Mouse (Mus musculus): Measurements from ENCODE around the gene Cpn2. TPM values are rescaled to one million over a fixed set of nuclear protein-coding genes. Genes with fewer than 3 reads are reported as not detected.

Cpn2 gene
- polyA plus RNA-seq, 1 experiment from 2014 or later = not detected

DNA sequence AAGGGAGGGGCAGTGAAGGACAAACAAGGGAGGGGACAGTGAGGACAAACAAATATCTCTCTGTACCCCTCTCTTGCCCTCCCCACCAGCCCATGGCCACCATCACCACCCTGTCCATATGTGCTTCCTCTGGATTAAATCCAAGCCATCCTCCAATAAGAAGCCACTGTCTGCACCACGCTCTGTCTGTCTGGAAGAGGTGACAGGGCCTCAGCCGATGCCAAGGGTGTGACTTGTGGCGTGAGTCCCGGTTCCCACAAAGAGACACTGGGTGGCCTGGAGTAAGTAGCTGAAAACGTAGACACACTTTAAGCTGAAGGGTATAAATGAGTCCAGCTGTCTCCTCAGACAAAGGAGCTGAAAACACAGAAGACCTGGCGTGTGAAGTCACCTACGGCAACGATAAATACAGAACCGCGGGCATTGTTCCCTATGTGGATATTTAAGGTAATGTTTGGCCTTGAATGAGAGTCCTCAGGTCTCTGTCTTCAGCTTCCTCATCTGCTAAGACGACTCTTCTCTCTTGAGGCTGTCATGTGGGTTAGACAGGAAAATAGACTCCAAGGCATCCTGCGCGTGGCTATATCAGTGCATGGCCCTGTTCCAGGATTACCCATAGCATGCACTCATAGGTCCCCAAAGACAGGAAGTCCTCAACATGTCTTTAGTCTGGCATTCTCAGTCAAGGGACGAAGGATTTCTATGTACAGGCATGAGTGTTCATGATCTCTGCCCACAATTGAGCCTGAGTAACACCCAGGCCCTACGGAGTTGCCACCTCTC, 8.4 kb upstream of the Cpn2 start:
- H3K27ac ChIP-seq = no peak overlapping the region
- no peaks in the 10 kb centered on the region for H3K9me3 ChIP-seq
- 80% methylated on average over 15 of the region's 15 CpGs for WGBS
- H3K36me3 ChIP-seq = no peaks in the 10 kb centered on the region
- ATAC-seq (ENCODE audit: low FRiP score, low read depth) = no peak
- H3K4me2 ChIP-seq (replicated peaks) = no peak overlapping the region
- no peak overlapping the region for H3K9ac ChIP-seq
- H3K4me1 ChIP-seq = peaks cover 50% of the 10 kb centered on the region
- H3K4me3 ChIP-seq = no peak overlapping the region
- no peaks in the 10 kb centered on the region for H3K27me3 ChIP-seq

DNA sequence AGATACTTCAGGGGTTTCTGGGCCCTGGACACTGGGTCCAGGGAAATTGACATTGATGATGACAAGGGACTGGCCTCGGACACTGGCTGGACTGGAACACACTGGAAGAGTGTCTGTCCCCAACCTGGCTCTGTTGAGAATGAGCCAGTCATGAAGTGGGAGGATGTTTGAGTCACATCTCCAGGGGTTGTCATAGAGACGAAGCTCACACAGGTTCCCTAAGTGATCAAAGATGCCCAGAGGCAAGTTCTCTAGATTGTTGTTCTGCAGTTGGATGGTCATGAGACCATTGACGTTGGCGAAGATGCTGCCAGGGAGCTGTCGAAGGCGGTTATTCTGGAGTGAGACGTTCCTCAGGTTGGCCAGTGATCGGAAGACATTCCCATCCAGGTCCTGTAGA, 5.8 kb upstream of the Cpn2 start:
- H3K4me1 ChIP-seq = peaks cover 49% of the 10 kb centered on the region
- H3K4me3 ChIP-seq = no peak overlapping the region
- no peak for ATAC-seq (ENCODE audit: low FRiP score, low read depth)
- no peak overlapping the region for H3K9ac ChIP-seq
- no peaks in the 10 kb centered on the region for H3K9me3 ChIP-seq
- no peak overlapping the region for H3K4me2 ChIP-seq (replicated peaks)
- H3K27ac ChIP-seq = no peak overlapping the region
- no peaks in the 10 kb centered on the region for H3K27me3 ChIP-seq
- no peaks in the 10 kb centered on the region for H3K36me3 ChIP-seq
- WGBS = 94% methylated on average over 8 of the region's 8 CpGs

DNA sequence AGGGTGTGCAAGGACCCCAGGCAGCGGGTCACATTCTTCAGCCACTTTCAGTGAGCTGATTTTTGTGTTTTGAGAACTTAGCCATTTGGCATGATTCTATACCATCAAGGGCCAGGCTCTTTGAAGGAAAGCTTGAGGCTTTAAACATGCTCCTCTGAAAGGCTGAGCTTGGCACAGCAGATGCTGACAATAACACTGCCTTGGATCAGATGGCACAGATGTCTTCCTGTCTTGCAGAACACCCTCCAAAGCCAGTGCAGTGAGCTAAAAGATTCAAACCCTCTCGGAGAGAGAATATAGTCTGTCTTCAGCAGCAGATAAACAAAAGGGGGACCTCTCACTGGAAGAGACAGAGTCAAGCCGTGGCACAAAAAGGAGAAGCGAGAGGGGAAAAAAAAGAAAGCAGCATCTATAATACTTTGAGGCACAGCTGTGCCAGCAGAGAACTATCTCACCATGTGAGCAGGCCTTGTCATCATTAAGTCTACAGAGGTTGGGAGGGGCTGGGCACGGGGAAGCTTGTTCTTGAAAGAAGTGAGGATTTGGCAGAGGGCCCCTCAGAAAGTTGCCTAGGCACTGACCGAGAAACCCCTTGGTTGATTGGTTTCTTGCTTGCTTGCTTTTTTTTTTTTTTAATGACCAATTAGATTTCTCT, 4.8 kb upstream of the Cpn2 start:
- Histone ChIP-seq H3K36me3 (no peaks in the 10 kb centered on the region), H3K27me3 (no peaks in the 10 kb centered on the region), H3K4me1 (peaks cover 43% of the 10 kb centered on the region), H3K27ac (peak overlapping the region; percentile 72), H3K4me2 (replicated peaks) (no peak overlapping the region), H3K9ac (no peak overlapping the region), H3K4me3 (no peak overlapping the region), H3K9me3 (no peaks in the 10 kb centered on the region)
- ATAC-seq (ENCODE audit: low FRiP score, low read depth) = no peak
- WGBS = 61% methylated on average over 6 of the region's 6 CpGs

DNA sequence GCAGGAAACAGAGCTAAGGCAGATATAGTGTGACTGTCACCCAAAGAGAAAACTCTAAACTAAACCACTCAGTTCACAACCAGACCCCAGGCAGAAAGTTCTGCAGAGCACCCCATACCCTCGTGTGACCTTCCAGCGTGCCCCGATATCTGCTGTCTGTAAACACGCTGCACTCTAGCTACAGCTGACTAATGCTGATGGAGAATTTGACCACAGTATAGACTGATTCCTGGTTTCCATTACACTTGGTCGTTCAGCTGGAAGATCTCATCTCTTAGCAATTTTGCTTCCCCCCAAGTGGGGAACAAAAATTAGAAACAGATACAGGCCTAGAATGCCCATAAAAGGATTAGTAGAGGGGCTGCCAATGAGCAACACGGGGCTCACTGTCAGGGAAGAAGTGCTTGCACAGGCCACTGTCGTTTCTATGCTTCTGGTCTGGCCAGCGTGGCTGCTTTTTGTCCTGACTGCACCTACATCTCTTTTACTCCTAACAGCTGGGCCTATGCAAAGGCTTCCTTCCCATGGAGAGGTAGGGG, 4.0 kb upstream of the Cpn2 start:
- WGBS = 21% methylated on average over 8 of the region's 8 CpGs
- H3K27ac ChIP-seq = peak overlapping the region; percentile 72
- H3K9ac ChIP-seq = no peak overlapping the region
- no peak overlapping the region for H3K4me3 ChIP-seq
- H3K9me3 ChIP-seq = no peaks in the 10 kb centered on the region
- H3K36me3 ChIP-seq = no peaks in the 10 kb centered on the region
- peaks cover 43% of the 10 kb centered on the region for H3K4me1 ChIP-seq
- ATAC-seq (ENCODE audit: low FRiP score, low read depth) = peak; percentile 76
- H3K27me3 ChIP-seq = no peaks in the 10 kb centered on the region
- H3K4me2 ChIP-seq (replicated peaks) = no peak overlapping the region

DNA sequence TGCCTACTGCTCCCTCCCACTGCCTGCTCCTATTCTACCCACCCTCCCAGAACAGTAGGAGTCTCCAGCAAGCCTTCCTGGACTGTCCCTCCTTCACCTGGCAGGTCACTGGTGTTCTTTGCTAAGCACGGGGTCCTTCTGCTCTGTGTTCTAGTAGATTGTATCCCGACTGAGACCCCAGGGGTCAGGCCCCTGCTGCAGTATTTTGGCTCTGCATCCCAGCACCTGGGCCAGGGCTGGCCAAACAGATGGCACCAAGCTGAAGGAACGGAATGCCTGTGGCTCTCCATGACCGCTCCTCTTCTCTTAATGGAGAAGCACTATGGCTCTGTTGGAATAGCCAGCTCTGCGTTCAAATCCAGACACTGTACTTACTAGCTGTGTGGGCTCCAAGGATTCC, 738 bp downstream of the Cpn2 start:
- no peaks in the 10 kb centered on the region for H3K9me3 ChIP-seq
- H3K36me3 ChIP-seq = no peaks in the 10 kb centered on the region
- H3K4me2 ChIP-seq (replicated peaks) = no peak overlapping the region
- H3K4me3 ChIP-seq = no peak overlapping the region
- no peak for ATAC-seq (ENCODE audit: low FRiP score, low read depth)
- H3K4me1 ChIP-seq = peaks cover 19% of the 10 kb centered on the region
- H3K9ac ChIP-seq = no peak overlapping the region
- 73% methylated on average over 5 of the region's 5 CpGs for WGBS
- no peak overlapping the region for H3K27ac ChIP-seq
- H3K27me3 ChIP-seq = no peaks in the 10 kb centered on the region

DNA sequence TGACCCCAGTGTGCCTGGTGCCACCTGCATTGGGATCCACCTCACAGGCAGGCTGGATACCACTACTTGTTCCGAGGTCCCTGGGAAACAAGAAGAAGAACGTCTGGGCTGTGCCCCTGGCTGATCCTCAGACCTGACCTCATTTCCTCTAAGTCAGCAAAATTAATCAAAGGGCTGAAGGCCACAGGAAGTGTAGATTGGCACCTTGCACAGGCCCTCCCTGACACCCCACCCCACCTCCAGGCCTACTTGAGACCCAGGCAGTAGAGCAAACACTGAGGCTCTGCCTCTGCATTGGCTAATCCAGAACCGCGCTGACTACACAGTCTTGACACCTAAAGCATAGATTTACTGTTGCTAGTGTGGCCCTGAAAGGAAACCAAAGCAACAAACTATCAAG, 1.7 kb downstream of the Cpn2 start:
- no peak overlapping the region for H3K4me2 ChIP-seq (replicated peaks)
- WGBS = 57% methylated on average over 4 of the region's 4 CpGs
- no peaks in the 10 kb centered on the region for H3K36me3 ChIP-seq
- no peak overlapping the region for H3K27ac ChIP-seq
- no peaks in the 10 kb centered on the region for H3K27me3 ChIP-seq
- H3K4me1 ChIP-seq = peaks cover 9% of the 10 kb centered on the region; the same call in 1 of the 2 replicates
- no peak overlapping the region for H3K4me3 ChIP-seq
- H3K9ac ChIP-seq = no peak overlapping the region
- no peaks in the 10 kb centered on the region for H3K9me3 ChIP-seq
- ATAC-seq (ENCODE audit: low FRiP score, low read depth) = no peak

DNA sequence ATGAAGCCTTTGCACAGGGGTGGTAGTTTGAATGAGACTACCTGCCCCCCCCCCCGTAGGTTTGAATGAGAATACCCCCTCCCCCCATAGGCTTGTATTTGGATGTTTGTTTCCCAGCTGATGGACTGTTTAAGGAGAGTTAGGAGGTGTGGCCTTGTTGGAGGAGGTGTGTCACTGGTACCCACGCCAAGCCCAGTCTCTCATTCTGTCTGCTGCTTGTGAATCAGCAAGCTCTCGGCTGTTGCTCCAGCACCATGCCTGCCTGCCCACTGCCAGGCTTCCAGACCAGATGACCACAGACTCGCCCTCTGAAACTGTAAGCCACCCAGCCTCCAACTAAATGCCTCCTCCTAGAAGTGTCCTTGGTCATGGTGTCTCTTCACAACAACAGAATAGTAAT, 4.1 kb downstream of the Cpn2 start:
- Histone ChIP-seq H3K4me1 (no peaks in the 10 kb centered on the region), H3K9me3 (no peaks in the 10 kb centered on the region), H3K27ac (no peak overlapping the region), H3K36me3 (no peaks in the 10 kb centered on the region), H3K4me3 (no peak overlapping the region), H3K4me2 (replicated peaks) (no peak overlapping the region), H3K27me3 (no peaks in the 10 kb centered on the region), H3K9ac (no peak overlapping the region)
- no peak for ATAC-seq (ENCODE audit: low FRiP score, low read depth)
- 65% methylated on average over 4 of the region's 4 CpGs for WGBS

DNA sequence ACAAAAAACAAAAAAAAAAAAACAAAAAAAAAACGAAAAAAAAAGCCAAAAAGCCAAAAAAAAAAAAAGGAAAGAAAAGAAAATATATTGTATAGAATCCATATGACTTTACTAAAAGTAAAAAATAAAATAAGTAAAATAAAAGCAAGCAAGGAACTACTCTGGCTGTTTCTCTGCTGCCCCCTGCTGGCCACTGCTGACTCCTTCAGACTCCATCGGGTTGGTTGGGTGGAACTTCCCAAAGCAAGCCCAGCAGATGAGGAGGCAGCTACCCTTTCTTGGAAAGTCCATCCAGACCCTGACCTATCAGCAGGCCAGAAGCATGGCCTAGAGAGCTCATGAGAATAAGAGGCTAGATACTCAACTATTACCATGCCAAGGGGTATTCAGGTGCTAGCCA, 4.6 kb downstream of the Cpn2 start:
- Histone ChIP-seq H3K9ac (no peak overlapping the region), H3K27ac (no peak overlapping the region), H3K9me3 (no peaks in the 10 kb centered on the region), H3K4me2 (replicated peaks) (no peak overlapping the region), H3K4me3 (no peak overlapping the region), H3K4me1 (no peaks in the 10 kb centered on the region), H3K27me3 (no peaks in the 10 kb centered on the region), H3K36me3 (no peaks in the 10 kb centered on the region)
- ATAC-seq (ENCODE audit: low FRiP score, low read depth) = peak; percentile 38; the same call in 1 of the 2 replicates
- WGBS = 1% methylated on average over 2 of the region's 2 CpGs

DNA sequence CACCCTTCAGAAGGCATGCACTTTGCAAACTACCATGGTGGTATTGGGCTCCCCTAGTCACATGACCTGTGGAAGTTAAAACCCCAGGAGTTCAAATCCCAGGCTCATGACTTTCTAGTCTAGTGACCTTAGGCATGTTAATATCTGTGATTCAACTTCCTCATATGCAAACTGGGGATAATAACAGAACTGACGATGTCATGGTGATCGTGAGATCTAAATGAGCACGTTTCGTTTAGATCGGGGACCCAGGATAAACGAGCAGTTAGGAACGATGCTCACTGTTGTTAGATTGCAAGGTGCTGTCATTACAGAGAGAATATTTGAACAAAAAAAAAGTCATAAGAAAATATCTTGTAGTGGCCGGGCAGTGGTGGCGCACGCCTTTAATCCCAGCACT, 5.1 kb downstream of the Cpn2 start:
- WGBS = 90% methylated on average over 10 of the region's 10 CpGs
- no peak for ATAC-seq (ENCODE audit: low FRiP score, low read depth)
- no peaks in the 10 kb centered on the region for H3K9me3 ChIP-seq

DNA sequence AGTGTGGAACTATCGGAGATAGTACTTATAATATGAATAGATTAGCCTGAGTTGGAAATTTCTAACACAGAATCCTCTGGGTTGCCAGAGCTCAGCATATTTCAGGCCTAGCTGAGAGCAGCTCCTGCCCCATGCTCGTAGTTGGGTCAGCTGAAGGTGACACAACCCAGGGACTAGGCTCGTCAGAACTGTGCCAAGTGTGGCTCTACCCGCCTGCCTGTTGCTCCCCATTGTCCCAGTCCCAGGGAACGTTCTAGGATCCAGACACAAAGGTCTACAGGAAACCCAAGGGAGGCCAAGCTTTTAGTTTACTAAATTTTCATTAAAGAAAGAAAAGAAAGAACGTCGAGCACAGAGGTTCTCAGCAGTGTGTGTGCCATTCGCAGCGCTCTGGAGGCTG, 6.0 kb downstream of the Cpn2 start:
- H3K9ac ChIP-seq = no peak overlapping the region
- no peaks in the 10 kb centered on the region for H3K4me1 ChIP-seq
- no peaks in the 10 kb centered on the region for H3K9me3 ChIP-seq
- no peak overlapping the region for H3K27ac ChIP-seq
- no peak overlapping the region for H3K4me2 ChIP-seq (replicated peaks)
- H3K4me3 ChIP-seq = no peak overlapping the region
- no peaks in the 10 kb centered on the region for H3K27me3 ChIP-seq
- no peak for ATAC-seq (ENCODE audit: low FRiP score, low read depth)
- 86% methylated on average over 9 of the region's 9 CpGs for WGBS
- H3K36me3 ChIP-seq = no peaks in the 10 kb centered on the region

More for the DNA sequence above, 5.1 kb downstream of the Cpn2 start:
- Histone ChIP-seq H3K9ac (no peak overlapping the region), H3K4me3 (no peak overlapping the region), H3K4me1 (no peaks in the 10 kb centered on the region), H3K4me2 (replicated peaks) (no peak overlapping the region), H3K27me3 (no peaks in the 10 kb centered on the region), H3K27ac (no peak overlapping the region), H3K36me3 (no peaks in the 10 kb centered on the region)

DNA sequence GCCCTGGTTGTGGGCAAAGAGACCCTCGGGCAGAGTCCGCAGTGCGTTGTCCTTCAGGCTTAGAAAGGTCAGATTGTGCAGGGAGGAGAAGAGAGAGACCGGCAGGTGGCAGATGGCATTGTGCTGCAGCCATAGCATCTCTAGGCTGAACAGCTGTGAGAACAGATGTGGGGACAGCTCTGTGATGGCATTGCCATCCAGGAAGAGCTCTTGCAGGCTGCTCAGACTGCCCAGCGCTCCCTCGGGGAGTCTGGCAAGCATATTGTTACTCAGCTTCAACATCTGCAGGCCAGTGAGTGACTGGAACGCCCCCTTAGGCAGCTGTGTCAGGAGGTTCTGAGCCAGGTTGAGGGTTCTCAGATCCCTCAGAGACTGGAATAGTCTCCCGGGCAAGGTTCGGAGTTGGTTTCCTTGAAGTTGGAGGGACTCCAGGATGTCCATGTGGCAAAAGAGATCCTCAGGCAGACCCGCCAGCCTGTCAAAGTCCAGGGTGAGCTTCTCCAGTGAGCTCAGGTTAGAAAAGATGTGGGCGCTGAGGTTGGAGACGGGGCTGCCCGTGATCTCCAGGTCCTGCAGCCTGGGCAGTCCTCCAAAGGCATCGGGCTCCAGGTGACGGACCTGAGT, 7.2 kb downstream of the Cpn2 start:
- no peak overlapping the region for H3K9ac ChIP-seq
- peaks cover 3% of the 10 kb centered on the region; the same call in 1 of the 2 replicates for H3K4me1 ChIP-seq
- no peak overlapping the region for H3K4me3 ChIP-seq
- no peaks in the 10 kb centered on the region for H3K27me3 ChIP-seq
- H3K36me3 ChIP-seq = no peaks in the 10 kb centered on the region
- WGBS = 85% methylated on average over 15 of the region's 15 CpGs
- no peak for ATAC-seq (ENCODE audit: low FRiP score, low read depth)
- H3K27ac ChIP-seq = no peak overlapping the region
- H3K4me2 ChIP-seq (replicated peaks) = no peak overlapping the region
- no peaks in the 10 kb centered on the region for H3K9me3 ChIP-seq

DNA sequence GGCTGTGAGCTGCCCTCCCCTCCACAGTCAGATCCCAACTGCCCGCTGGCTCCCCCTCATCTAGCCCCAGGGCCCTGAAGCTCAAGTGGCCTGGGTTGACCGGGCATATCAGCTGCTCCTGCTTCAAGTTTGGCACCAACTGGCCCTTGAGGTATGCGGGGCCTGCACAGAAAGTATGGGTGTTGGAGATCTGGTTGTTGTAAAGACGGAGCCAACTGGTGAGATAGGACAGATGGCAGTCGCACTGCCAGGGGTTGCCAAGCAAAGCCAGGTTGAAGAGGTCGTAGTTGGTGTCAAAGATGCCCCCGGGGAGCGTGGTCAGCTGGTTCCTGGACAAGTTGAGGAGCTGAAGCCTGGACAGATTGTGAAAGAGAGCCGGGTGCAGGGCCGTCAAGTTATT, 7.9 kb downstream of the Cpn2 start:
- no peaks in the 10 kb centered on the region for H3K9me3 ChIP-seq
- H3K27me3 ChIP-seq = no peaks in the 10 kb centered on the region
- H3K9ac ChIP-seq = no peak overlapping the region
- peaks cover 7% of the 10 kb centered on the region; the same call in 1 of the 2 replicates for H3K4me1 ChIP-seq
- no peak overlapping the region for H3K4me3 ChIP-seq
- WGBS = 82% methylated on average over 10 of the region's 10 CpGs
- H3K27ac ChIP-seq = no peak overlapping the region
- ATAC-seq (ENCODE audit: low FRiP score, low read depth) = no peak
- H3K4me2 ChIP-seq (replicated peaks) = no peak overlapping the region
- H3K36me3 ChIP-seq = no peaks in the 10 kb centered on the region
